Mouse (Mus musculus) spleen, postnatal 14 days (tissue): ENCODE data around the gene Sprr1b.
"Not testable (repeated sequence)": the region's sequence is repeated elsewhere in the genome, so short reads cannot be mapped to it uniquely, and the experiment has no call there.

ENCODE experiments used
- DNase-seq, 2 experiments: peaks; one replicate each; pipeline ENCODE4 v3.0.0; 2021 to 2022; ENCODE audit warnings: low spot score in 2 of 2

Sprr1b gene

GRCm38 (mm10) chr3:92438689-92439088 is at the start of gene Sprr1b:
Sprr1b (minus strand) TSS chr3:92438789.
- DNase-seq: no peak

DNA sequence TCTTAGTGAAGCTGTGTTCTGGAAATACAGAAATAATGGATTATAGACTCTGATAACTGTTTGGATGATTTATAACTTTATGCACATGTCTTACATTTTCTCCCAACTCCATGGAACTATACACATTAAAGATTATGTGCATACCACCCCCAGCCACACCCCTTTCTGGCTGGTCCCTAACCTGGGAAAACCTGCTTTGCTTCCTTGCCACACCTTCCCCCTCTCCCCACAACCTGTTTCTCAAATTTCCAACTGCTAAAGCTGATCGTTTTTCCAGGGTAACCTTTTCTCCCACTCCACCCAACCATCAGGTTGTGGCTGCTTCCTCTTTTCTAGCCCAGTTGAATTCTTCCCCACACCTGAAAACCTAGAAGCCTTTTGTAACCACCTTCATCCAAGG is 47.7 kb upstream of the Sprr1b start:
- no peak for DNase-seq

DNA sequence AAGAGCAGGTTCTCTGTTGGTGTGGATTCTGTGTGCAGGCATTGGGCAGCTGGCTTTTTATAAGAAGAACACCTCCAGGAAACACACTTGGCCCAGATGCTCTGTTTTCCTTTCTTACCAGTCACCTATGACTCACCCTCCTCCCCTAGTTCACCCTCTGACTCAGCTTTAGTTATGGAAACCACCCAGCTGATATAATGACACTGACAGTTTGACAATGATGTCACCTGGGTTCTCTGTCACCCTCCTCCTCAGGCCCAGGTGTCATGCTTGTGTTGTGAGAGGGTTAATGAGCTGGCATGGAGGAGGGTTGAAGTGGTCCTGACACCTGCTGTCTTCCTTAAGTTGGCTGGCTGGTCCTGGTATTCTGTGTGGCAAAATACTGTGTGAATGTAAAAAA is 47.3 kb upstream of the Sprr1b start, which contains the start of gene Sprr1a:
TSS of gene Sprr1a (minus strand) at position 33 of the 400 bp plus-strand sequence.
- DNase-seq: no peak

GRCm38 (mm10) chr3:92481249-92481648 is 42.7 kb upstream of the Sprr1b start:
- not testable (repeated sequence) for DNase-seq

DNA sequence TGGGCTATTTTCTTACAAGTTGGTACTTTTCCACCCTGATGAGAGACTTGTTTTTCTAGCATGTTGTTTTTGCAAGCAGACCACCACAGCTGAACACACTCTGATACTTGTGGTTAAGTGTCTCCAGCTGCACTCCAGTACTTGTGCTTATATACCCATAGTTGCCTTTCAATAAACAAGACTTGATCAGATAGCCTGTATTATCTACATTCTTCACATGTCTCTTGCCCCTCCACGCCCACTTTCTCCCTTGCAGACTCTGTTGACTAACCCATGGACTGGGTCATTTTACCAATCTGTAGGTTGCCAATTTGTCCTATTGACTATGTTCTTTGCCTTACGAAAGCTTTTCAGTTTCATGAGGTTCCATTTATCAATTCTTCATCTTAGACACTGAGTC is 31.5 kb upstream of the Sprr1b start:
- no peak for DNase-seq

- DNase-seq: no peak
These were observed 28.8 kb upstream of the Sprr1b start for GRCm38 (mm10) chr3:92467424-92467823.

GRCm38 (mm10) chr3:92466576-92466975 is 28.0 kb upstream of the Sprr1b start:
- DNase-seq: no peak

DNA sequence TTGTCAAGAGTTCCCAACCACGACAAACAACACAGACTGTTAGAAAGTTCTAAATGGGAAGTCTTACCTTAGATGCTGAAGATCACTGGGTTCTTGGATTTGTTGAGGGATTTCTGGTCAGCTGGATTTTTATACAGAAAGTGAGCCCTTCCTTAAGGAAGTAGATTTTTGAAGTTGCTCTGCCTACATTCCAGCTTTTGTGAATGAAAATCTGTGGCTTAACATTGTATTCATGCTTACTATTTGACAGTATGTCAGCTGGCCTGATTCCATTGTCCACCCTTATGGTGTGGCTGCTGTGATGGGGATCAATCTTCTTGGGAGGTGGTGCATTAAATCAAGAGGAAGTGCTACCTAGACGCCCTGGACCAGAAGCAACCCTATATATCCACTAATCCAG is 20.0 kb upstream of the Sprr1b start, which contains the start of gene Sprr3:
TSS of gene Sprr3 (minus strand) at position 101 of the 400 bp plus-strand sequence.
- no peak for DNase-seq

GRCm38 (mm10) chr3:92455151-92455550 is 16.6 kb upstream of the Sprr1b start:
- DNase-seq: no peak

DNA sequence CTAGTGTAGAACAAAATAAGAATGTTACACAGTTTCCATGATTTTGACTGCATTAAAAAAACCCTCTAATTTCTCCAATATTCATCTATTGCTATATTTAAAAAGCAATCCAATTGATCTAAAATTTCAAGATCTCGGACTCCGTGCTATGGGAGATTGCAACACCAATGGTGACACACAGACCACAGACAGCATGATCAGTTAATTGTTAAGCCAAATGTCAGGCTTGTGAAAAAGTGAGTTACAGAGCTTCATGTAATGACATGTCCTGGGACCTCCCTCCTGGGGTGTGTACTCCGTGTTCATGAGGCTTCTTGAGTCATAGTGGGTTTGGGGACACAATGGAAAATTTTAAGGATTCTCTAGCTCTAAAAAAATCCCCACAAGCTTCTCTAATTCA is 1.6 kb upstream of the Sprr1b start:
- no peak for DNase-seq

DNA sequence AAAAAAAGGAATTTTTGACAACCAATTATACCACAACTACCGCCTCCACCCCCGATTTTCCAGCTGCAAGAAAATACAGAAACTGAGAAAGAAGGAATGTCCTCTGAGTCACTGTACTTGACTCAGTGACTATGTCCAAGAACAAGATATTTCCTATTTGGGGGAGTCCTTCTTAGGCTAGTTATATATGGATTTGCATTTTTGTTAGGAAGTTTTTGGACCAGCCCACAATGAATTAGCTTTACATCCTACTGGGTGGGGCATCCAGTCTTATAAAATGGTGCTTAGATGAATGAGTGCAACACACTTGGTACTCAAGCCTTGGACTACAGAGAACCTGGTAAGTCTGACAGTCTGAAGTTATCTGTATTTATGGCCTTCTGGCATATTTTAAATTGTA is 6.3 kb downstream of the Sprr1b start, which contains the start of gene Sprr2k:
TSS of gene Sprr2k (plus strand) at position 301 of the 400 bp plus-strand sequence.
- no peak for DNase-seq

DNA sequence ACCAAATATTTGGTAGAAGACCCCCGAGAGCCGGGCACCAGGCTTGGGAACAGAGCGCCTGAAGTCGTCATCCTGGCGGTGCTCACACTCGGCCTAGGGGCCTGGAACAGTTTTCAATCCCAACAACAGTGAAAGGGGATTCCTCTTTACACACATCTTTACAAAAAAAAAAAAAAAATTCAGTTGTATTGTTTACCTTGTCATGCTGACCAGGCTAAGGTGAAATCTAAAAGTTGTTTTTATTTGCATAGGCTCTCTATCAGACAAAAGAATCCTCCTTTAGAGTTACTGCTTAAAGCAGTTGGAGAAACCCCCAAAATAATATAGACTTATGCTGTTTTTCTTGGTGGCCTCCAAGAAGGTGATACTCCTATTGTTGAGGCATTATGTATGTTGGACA is 9.3 kb downstream of the Sprr1b start, which contains the start of gene Gm9774:
TSS of gene Gm9774 (minus strand) at position 101 of the 400 bp plus-strand sequence.
- no peak for DNase-seq

DNA sequence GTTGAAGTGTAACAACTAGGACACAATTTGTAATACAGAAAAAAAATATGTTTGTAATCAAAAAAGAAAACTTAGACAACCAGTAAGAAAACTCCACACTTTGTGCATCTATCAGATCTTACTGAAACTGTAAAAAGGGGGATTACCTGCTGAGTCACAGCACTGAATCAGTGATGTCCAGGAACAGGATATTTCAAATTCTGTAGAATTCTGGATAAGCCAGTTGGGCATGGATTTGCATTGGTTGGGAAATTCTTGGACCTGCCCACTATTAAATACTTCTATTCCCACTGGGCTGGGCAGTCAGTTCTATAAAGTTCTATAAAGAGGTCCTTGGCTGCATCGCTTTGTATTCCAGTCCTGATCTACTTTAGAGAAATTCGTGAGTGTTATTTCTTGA is 20.8 kb downstream of the Sprr1b start, which contains the start of gene Sprr2j-ps:
TSS of gene Sprr2j-ps (plus strand) at position 301 of the 400 bp plus-strand sequence.
- no peak for DNase-seq

- DNase-seq: no peak
These were observed 30.9 kb downstream of the Sprr1b start, which contains the start of gene Sprr2i for GRCm38 (mm10) chr3:92407691-92408090. Sprr2i (plus strand) TSS chr3:92407991.

DNA sequence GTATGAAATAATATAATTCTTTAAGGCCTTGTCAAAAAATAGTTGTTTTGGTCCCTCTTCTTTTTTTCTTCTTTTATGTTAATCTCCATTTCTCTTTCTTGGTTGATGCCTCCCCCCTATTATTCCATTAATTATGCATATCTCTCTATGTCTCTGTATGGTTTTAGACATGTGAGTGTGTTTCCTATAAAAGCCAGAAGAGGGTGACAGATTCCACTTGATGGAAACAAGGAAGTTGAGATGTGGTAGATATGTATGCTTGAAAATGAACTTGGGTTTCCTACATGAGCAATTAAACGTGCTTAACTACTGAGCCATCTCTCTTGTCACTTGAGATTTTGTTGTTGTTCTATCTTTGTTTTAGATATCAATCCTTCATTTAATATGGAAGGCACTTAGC is 44.3 kb downstream of the Sprr1b start:
- DNase-seq: no peak
